Comparison of ENCODE assay signal across 19 mouse cellular contexts in genomic region chr3:119143034-119143433, GRCm38 (mm10).
A peak's percentile ranks its signal among the peaks of the same experiment; 100 is the strongest.
DNase-seq lines count a peak whose midpoint lies in the region; ATAC-seq and TF ChIP-seq lines count a peak whose summit lies in the region.
"Had no signal": no experiment of that assay in that cellular context is flagged by ENCODE, and none has a peak within 500 bp of the region (broad histone marks: within the 10 kb centered on the region; RNA-seq: fewer than 3 reads in every experiment).

No protein-coding gene starts in this region.

- TF ChIP-seq POLR2A in myocyte (IDR thresholded peaks at IDR 0.05; ENCODE audit: insufficient read length, low read depth) = no peak

- no peaks in the 10 kb centered on the region for H3K79me2 ChIP-seq in myocyte (ENCODE audit: control insufficient read depth, insufficient read depth)

- no peaks in the 10 kb centered on the region for H3K36me3 ChIP-seq in forebrain, embryonic 13.5 days (ENCODE audit: poor library complexity, severe bottlenecking)
- H3K36me3 ChIP-seq in forebrain, embryonic 16.5 days (ENCODE audit: control insufficient read depth, insufficient read depth) = no peaks in the 10 kb centered on the region
- no peaks in the 10 kb centered on the region for H3K36me3 ChIP-seq in neural tube, embryonic 13.5 days
- no peaks in the 10 kb centered on the region for H3K36me3 ChIP-seq in myocyte (ENCODE audit: control insufficient read depth, insufficient read depth)
- H3K36me3 ChIP-seq: embryonic facial prominence, embryonic 13.5 days; G1E; heart, embryonic 12.5 days; hindbrain, embryonic 15.5 days had no signal

- H3K4me3 ChIP-seq in forebrain, embryonic 13.5 days = no peak overlapping the region
- no peak overlapping the region for H3K4me3 ChIP-seq in forebrain, embryonic 16.5 days (replicated peaks; ENCODE audit: low read length)
- no peak overlapping the region for H3K4me3 ChIP-seq in neural tube, embryonic 13.5 days
- H3K4me3 ChIP-seq in myocyte = no peak overlapping the region
- H3K4me3 ChIP-seq: embryonic facial prominence, embryonic 13.5 days; heart, embryonic 12.5 days; hindbrain, embryonic 15.5 days had no signal

- H3K4me2 ChIP-seq in forebrain, embryonic 13.5 days = no peak overlapping the region
- H3K4me2 ChIP-seq in forebrain, embryonic 16.5 days (ENCODE audit: low read length) = no peak overlapping the region
- H3K4me2 ChIP-seq in neural tube, embryonic 13.5 days = no peak overlapping the region
- H3K4me2 ChIP-seq in myocyte (ENCODE audit: low read depth) = peak overlapping the region; percentile 3
- H3K4me2 ChIP-seq: embryonic facial prominence, embryonic 13.5 days; heart, embryonic 12.5 days; hindbrain, embryonic 15.5 days had no signal

- H3K4me1 ChIP-seq in forebrain, embryonic 13.5 days = peaks cover 6% of the 10 kb centered on the region
- H3K4me1 ChIP-seq in forebrain, embryonic 16.5 days (replicated peaks; ENCODE audit: control insufficient read depth, insufficient read depth, low read length) = peaks cover 4% of the 10 kb centered on the region; the same call in 1 of the 2 replicates
- peaks cover 6% of the 10 kb centered on the region; the same call in 1 of the 2 replicates for H3K4me1 ChIP-seq in neural tube, embryonic 13.5 days (replicated peaks)
- H3K4me1 ChIP-seq: heart, embryonic 12.5 days; hindbrain, embryonic 15.5 days had no signal

- H3K27ac ChIP-seq in forebrain, embryonic 13.5 days = no peak overlapping the region
- no peak overlapping the region for H3K27ac ChIP-seq in forebrain, embryonic 16.5 days (ENCODE audit: low read length)
- peak overlapping the region; percentile 43; the same call in 1 of the 2 replicates for H3K27ac ChIP-seq in neural tube, embryonic 13.5 days (replicated peaks)
- H3K27ac ChIP-seq: embryonic facial prominence, embryonic 13.5 days; hindbrain, embryonic 15.5 days had no signal

- H3K9ac ChIP-seq in forebrain, embryonic 13.5 days = no peak overlapping the region
- H3K9ac ChIP-seq in forebrain, embryonic 16.5 days (replicated peaks; ENCODE audit: low read depth, low read length) = no peak overlapping the region
- H3K9ac ChIP-seq in neural tube, embryonic 13.5 days = no peak overlapping the region
- H3K9ac ChIP-seq: embryonic facial prominence, embryonic 13.5 days; heart, embryonic 12.5 days; hindbrain, embryonic 15.5 days had no signal

- no peaks in the 10 kb centered on the region for H3K9me3 ChIP-seq in forebrain, embryonic 13.5 days (replicated peaks)
- H3K9me3 ChIP-seq in forebrain, embryonic 16.5 days (ENCODE audit: control insufficient read depth, low read length) = no peaks in the 10 kb centered on the region
- no peaks in the 10 kb centered on the region for H3K9me3 ChIP-seq in neural tube, embryonic 13.5 days
- H3K9me3 ChIP-seq: embryonic facial prominence, embryonic 13.5 days; hindbrain, embryonic 15.5 days had no signal

- 57% methylated on average over 5 of the region's 5 CpGs for WGBS in forebrain, embryonic 13.5 days
- 51% methylated on average over 5 of the region's 5 CpGs for WGBS in forebrain, embryonic 16.5 days
- WGBS in neural tube, embryonic 13.5 days = 45% methylated on average over 5 of the region's 5 CpGs

- no peaks in the 10 kb centered on the region for H3K27me3 ChIP-seq in forebrain, embryonic 13.5 days
- no peaks in the 10 kb centered on the region for H3K27me3 ChIP-seq in forebrain, embryonic 16.5 days (replicated peaks; ENCODE audit: control insufficient read depth, insufficient read depth, low read length)
- H3K27me3 ChIP-seq in neural tube, embryonic 13.5 days = no peaks in the 10 kb centered on the region
- no peaks in the 10 kb centered on the region for H3K27me3 ChIP-seq in myocyte (ENCODE audit: control insufficient read depth, insufficient read depth, insufficient read length)
- H3K27me3 ChIP-seq: embryonic facial prominence, embryonic 13.5 days; heart, embryonic 12.5 days; hindbrain, embryonic 15.5 days had no signal

- ATAC-seq in forebrain, embryonic 13.5 days = 0 out of 2 replicates have a peak, but pooled peaks have one; percentile 21
- ATAC-seq in forebrain, embryonic 16.5 days = no peak
- no peak for ATAC-seq in neural tube, embryonic 13.5 days (ENCODE audit: low read depth)
- ATAC-seq: activated CD4-positive, CD25-positive, alpha-beta regulatory T cell, adult 4 months; CD4-positive, CD25-positive, alpha-beta regulatory T cell, adult 4 months; intestine, embryonic 16.5 days had no signal

- DNase-seq in neural tube, embryonic 10.5 days (ENCODE audit: extremely low spot score, low spot score) = no peak
- peak; percentile 12 for DNase-seq in MN1 (ENCODE audit: low spot score)
- no peak for DNase-seq in gastrocnemius, adult 8-10 months (ENCODE audit: low spot score in 2 of 2)
- DNase-seq: adrenal gland, postnatal 14 days; cerebellum, adult 11-12 months; cerebellum, adult 9-10 months; cerebellum, postnatal 25 days; gastrocnemius, postnatal 25 days had no signal

- H3ac ChIP-seq in myocyte (ENCODE audit: control insufficient read depth, insufficient read length) = no peak overlapping the region

TF ChIP-seq in myocyte, 11 proteins besides CTCF, POLR2A, EP300 and RAD21:
- TF ChIP-seq TCF12 (IDR thresholded peaks at IDR 0.05; ENCODE audit: insufficient read depth, poor library complexity, severe bottlenecking) = peak; percentile 60
- no peak for TF ChIP-seq TCF3 (IDR thresholded peaks at IDR 0.05; ENCODE audit: insufficient read length, low read depth)
- TF ChIP-seq MYOG (IDR thresholded peaks at IDR 0.05; ENCODE audit: control insufficient read depth in 1 of 3, insufficient read depth in 1 of 3, insufficient read length in 2 of 3, low read depth in 2 of 3) = peak in 2 of 3 experiments; percentile 11 to 63
- TF ChIP-seq REST (IDR thresholded peaks at IDR 0.05; ENCODE audit: insufficient read depth, insufficient read length) = no peak
- no peak for TF ChIP-seq POLR2AphosphoS2 (IDR thresholded peaks at IDR 0.05; ENCODE audit: insufficient read length, low read depth)
- peak in 2 of 3 experiments; percentile 70 to 78 for TF ChIP-seq MYOD1 (IDR thresholded peaks at IDR 0.05; ENCODE audit: control insufficient read depth in 1 of 3, insufficient read length in 2 of 3, low read depth in 2 of 3)
- TF ChIP-seq SRF (IDR thresholded peaks at IDR 0.05; ENCODE audit: control insufficient read depth, insufficient read length, low read depth) = no peak
- no peak for TF ChIP-seq E2F4 (IDR thresholded peaks at IDR 0.05; ENCODE audit: insufficient read depth)
- no peak for TF ChIP-seq MAX (IDR thresholded peaks at IDR 0.05; ENCODE audit: low read depth)
- TF ChIP-seq CEBPB (IDR thresholded peaks at IDR 0.05; ENCODE audit: insufficient read depth, poor library complexity, severe bottlenecking) = no peak
- TF ChIP-seq USF1 (IDR thresholded peaks at IDR 0.05; ENCODE audit: low read depth) = no peak
